Mouse (Mus musculus) heart, adult 2 months (tissue): ENCODE results near the gene Kcnip1.

Experiments used
- CTCF ChIP-seq: fragments of 200-600 bp; IDR thresholded peaks from 2 replicates; pipeline ENCODE4 v1.8.1; 2022; ENCODE audit warnings: antibody characterized with exemption, mild to moderate bottlenecking, moderate library complexity
- EP300 ChIP-seq: fragments of 200-500 bp; IDR thresholded peaks from 2 replicates; pipeline ENCODE4 v1.6.1; 2011; ENCODE audit warnings: low read depth, low read length, control low read depth; ENCODE audit not compliant: insufficient read depth
- POLR2A ChIP-seq: fragments of 200-500 bp; IDR thresholded peaks from 2 replicates; pipeline ENCODE4 v1.6.1; 2011; ENCODE audit warnings: mild to moderate bottlenecking, low read depth, low read length, control low read depth; ENCODE audit not compliant: insufficient read depth

- TF ChIP-seq EP300 (no peak), CTCF (no peak), POLR2A (no peak)
Observed at GRCm38 (mm10) chr11:33680151-33680550, 312.8 kb downstream of the Kcnip1 start.
